Mouse (Mus musculus) CH12.LX (cell line): ENCODE data around the gene Mdh2. TPM values are rescaled to one million over a fixed set of nuclear protein-coding genes. Genes with fewer than 3 reads are reported as not detected.

Source experiments
- DNase-seq: peaks from one replicate; pipeline ENCODE4 v3.0.0-alpha.2; 2013; ENCODE audit errors: extremely low read depth
- H3K27ac ChIP-seq: 2 replicates; pipeline ENCODE4 v1.5.1; 2012; ENCODE audit warnings: low read depth, mild to moderate bottlenecking, control low read depth, moderate library complexity; ENCODE audit not compliant: insufficient read depth
- H3K27me3 ChIP-seq: replicated peaks from 2 replicates; pipeline ENCODE3; 2012; ENCODE audit warnings: inconsistent platforms
- H3K36me3 ChIP-seq, 2 experiments: replicated peaks in 1 of 2; 2 replicates each; pipeline versions ENCODE3 to v1.6.1; 2012; ENCODE audit warnings: inconsistent platforms in 1 of 2, low read length in 1 of 2, mild to moderate bottlenecking in 1 of 2, mixed read lengths in 1 of 2, moderate library complexity in 1 of 2; ENCODE audit not compliant: control insufficient read depth in 1 of 2, insufficient read depth in 1 of 2
- H3K4me1 ChIP-seq, 2 experiments: 2 replicates each; pipeline ENCODE4 v1.6.1; 2012; ENCODE audit warnings: inconsistent platforms in 1 of 2, moderate library complexity in 1 of 2; ENCODE audit not compliant: insufficient read depth in 2 of 2, control insufficient read depth in 1 of 2
- H3K4me2 ChIP-seq: 2 replicates; pipeline ENCODE4 v1.6.1; 2012; ENCODE audit warnings: low read depth, mild to moderate bottlenecking, control low read depth; ENCODE audit not compliant: poor library complexity, insufficient read depth, severe bottlenecking
- H3K4me3 ChIP-seq, 3 experiments: fragments of 150-350 bp in 1 of 3; sonication (generic) in 1 of 3; replicated peaks in 1 of 3; 2 replicates each; pipeline versions ENCODE3 to v1.5.1; 2011 to 2012; ENCODE audit warnings: low read depth in 2 of 3, low read length in 2 of 3, mild to moderate bottlenecking in 2 of 3, moderate library complexity in 2 of 3, control low read depth in 1 of 3, improper control_type of control experiment in 1 of 3, inconsistent platforms in 1 of 3, mixed read lengths in 1 of 3; ENCODE audit not compliant: poor library complexity in 1 of 3
- H3K79me2 ChIP-seq: replicated peaks from 2 replicates; pipeline ENCODE4 v1.6.1; 2012; ENCODE audit warnings: mild to moderate bottlenecking, moderate library complexity; ENCODE audit not compliant: control insufficient read depth, poor library complexity, insufficient read depth, severe bottlenecking; ENCODE audit errors: extremely low read depth
- H3K9ac ChIP-seq: 2 replicates; pipeline ENCODE4 v1.6.1; 2012; ENCODE audit warnings: low read depth, mild to moderate bottlenecking, control low read depth, moderate library complexity; ENCODE audit not compliant: insufficient read depth
- H3K9me3 ChIP-seq: replicated peaks from 2 replicates; pipeline ENCODE3; 2012; ENCODE audit warnings: low read length, inconsistent platforms, mixed read lengths
- CHD1 ChIP-seq: IDR thresholded peaks from 2 replicates; pipeline ENCODE4 v1.6.1; 2012; ENCODE audit warnings: low read depth, low read length, improper control_type of control experiment, inconsistent platforms
- CHD2 ChIP-seq: IDR thresholded peaks from 2 replicates; pipeline ENCODE4 v1.6.1; 2011; ENCODE audit warnings: low read length, improper control_type of control experiment
- CTCF ChIP-seq, 2 experiments: IDR thresholded peaks in 1 of 2; conservative IDR thresholded peaks in 1 of 2; 2 replicates each; pipeline ENCODE4 v1.5.1; 2011 to 2012; ENCODE audit warnings: low read depth in 2 of 2, low read length in 2 of 2, improper control_type of control experiment in 1 of 2, inconsistent platforms in 1 of 2, mild to moderate bottlenecking in 1 of 2, moderate library complexity in 1 of 2
- E2F4 ChIP-seq: IDR thresholded peaks from 2 replicates; pipeline ENCODE4 v1.6.1; 2011; ENCODE audit warnings: low read depth, low read length, improper control_type of control experiment; ENCODE audit not compliant: insufficient replicate concordance
- ELF1 ChIP-seq: IDR thresholded peaks from 2 replicates; pipeline ENCODE4 v1.6.1; 2014; ENCODE audit warnings: low read depth, mild to moderate bottlenecking, inconsistent platforms, low read length, improper control_type of control experiment
- EP300 ChIP-seq: IDR thresholded peaks from 2 replicates; pipeline ENCODE4 v1.6.1; 2011; ENCODE audit warnings: low read length, improper control_type of control experiment
- ETS1 ChIP-seq: conservative IDR thresholded peaks from 2 replicates; pipeline ENCODE4 v1.6.1; 2012; ENCODE audit warnings: low read depth, mild to moderate bottlenecking, inconsistent platforms, low read length, improper control_type of control experiment, moderate library complexity
- GABPA ChIP-seq: IDR thresholded peaks from 2 replicates; pipeline ENCODE4 v1.6.1; 2012; ENCODE audit warnings: low read depth, low read length, improper control_type of control experiment, inconsistent platforms; ENCODE audit not compliant: insufficient replicate concordance
- JUN ChIP-seq: IDR thresholded peaks from 2 replicates; pipeline ENCODE4 v1.6.1; 2011; ENCODE audit warnings: low read depth, mild to moderate bottlenecking, low read length, improper control_type of control experiment, moderate library complexity; ENCODE audit not compliant: insufficient read depth
- KAT2A ChIP-seq: IDR thresholded peaks from 2 replicates; pipeline ENCODE4 v1.6.1; 2012; ENCODE audit warnings: low read length, improper control_type of control experiment, inconsistent platforms; ENCODE audit not compliant: insufficient replicate concordance
- MAX ChIP-seq: IDR thresholded peaks from 2 replicates; pipeline ENCODE4 v1.6.1; 2011; ENCODE audit warnings: low read length, improper control_type of control experiment
- MXI1 ChIP-seq: IDR thresholded peaks from 2 replicates; pipeline ENCODE4 v1.6.1; 2011; ENCODE audit warnings: mild to moderate bottlenecking, low read depth, low read length, improper control_type of control experiment
- NRF1 ChIP-seq: IDR thresholded peaks from 2 replicates; pipeline ENCODE4 v1.6.1; 2014; ENCODE audit warnings: low read depth, mild to moderate bottlenecking, inconsistent platforms, low read length, improper control_type of control experiment, moderate library complexity
- SMC3 ChIP-seq: IDR thresholded peaks from 2 replicates; pipeline ENCODE4 v1.6.1; 2011; ENCODE audit warnings: low read depth, low read length, improper control_type of control experiment
- USF1 ChIP-seq: IDR thresholded peaks from 2 replicates; pipeline ENCODE4 v1.6.1; 2014; ENCODE audit warnings: low read depth, mild to moderate bottlenecking, inconsistent platforms, low read length, improper control_type of control experiment
- dilution Hi-C: fragments of 300-500 bp; cut with MboI; formaldehyde crosslinking; loops from 2 replicates; pipeline ENCODE4 v1.14.3; 2020; ENCODE audit warnings: low sequenced_read_pairs; ENCODE audit not compliant: extremely low pct_unique_long_range_greater_than_20kb, extremely low pct_ligation_motif_present
- in situ Hi-C: fragments of 300-500 bp; cut with MboI; formaldehyde crosslinking; loops from 3 replicates; pipeline ENCODE4 v1.14.3; 2019; ENCODE audit warnings: low sequenced_read_pairs, low pct_ligation_motif_present, low pct_unique_long_range_greater_than_20kb, mixed read lengths
- polyA plus RNA-seq: library from polyadenylated mRNA; unstranded; fragments of >175 nt; gene quantifications from 2 replicates; pipeline ENCODE4 v1.2.1, GENCODE M21; 2012; ENCODE audit warnings: low read depth; ENCODE audit not compliant: insufficient read length
- total RNA-seq, 2 experiments: library from RNA; depleted of rRNA; stranded (reverse); fragments of 300-350 nt in 1 of 2; fragments of >200 nt in 1 of 2; gene quantifications; 2 replicates each; pipeline ENCODE4 v1.2.3; 2012 to 2014

The Mdh2 gene
- total and polyA plus RNA-seq, 3 experiments: 133 to 569 (median 152) TPM

DNA sequence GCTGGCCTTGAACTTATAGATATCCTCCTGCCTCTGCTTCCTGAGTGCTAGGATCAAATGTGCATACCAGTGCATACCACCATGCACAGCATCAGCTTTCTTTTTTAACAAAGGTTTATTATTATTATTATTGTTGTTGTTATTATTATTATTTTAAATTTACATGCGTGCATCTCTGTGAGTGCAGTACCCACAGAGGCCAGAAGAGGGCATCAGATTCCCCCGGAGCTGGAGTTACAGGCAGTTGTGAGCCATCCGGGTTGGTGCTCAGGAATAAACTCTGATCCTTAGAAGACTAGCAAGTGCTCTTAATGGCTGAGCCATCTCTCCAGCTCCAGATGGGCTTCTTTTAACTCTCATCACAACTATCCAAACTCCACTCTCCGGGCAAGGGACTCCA is 21.5 kb downstream of the Mdh2 start:
- Histone ChIP-seq H3K36me3 (no peaks in the 10 kb centered on the region), H3K9me3 (peaks cover 12% of the 10 kb centered on the region), H3K27me3 (peaks cover 58% of the 10 kb centered on the region), H3K27ac (no peak overlapping the region), H3K4me1 (peaks cover 10 to 22% of the 10 kb centered on the region in 2 experiments), H3K9ac (no peak overlapping the region), H3K79me2 (no peaks in the 10 kb centered on the region), H3K4me3 (no peak overlapping the region), H3K4me2 (no peak overlapping the region)
- in situ Hi-C loops: loop anchor here (5.0 kb wide), 1 partner anchor 48 kb away; no protein-coding TSS in a partner anchor
- no peak for TF ChIP-seq MXI1
- TF ChIP-seq CTCF (conservative IDR thresholded peaks at IDR 0.05 in 1 of 2, IDR thresholded peaks at IDR 0.05 in 1 of 2; ENCODE audit: low read depth in 2 of 2, low read length in 2 of 2): peak in 1 of 2 experiments; percentile 44; a peak in 3 of 4 replicates
- TF ChIP-seq CHD2: no peak
- no peak for TF ChIP-seq KAT2A
- no peak for TF ChIP-seq ELF1
- peak; percentile 29 for TF ChIP-seq SMC3
- dilution Hi-C loops: no loop called here
- no peak for DNase-seq

DNA sequence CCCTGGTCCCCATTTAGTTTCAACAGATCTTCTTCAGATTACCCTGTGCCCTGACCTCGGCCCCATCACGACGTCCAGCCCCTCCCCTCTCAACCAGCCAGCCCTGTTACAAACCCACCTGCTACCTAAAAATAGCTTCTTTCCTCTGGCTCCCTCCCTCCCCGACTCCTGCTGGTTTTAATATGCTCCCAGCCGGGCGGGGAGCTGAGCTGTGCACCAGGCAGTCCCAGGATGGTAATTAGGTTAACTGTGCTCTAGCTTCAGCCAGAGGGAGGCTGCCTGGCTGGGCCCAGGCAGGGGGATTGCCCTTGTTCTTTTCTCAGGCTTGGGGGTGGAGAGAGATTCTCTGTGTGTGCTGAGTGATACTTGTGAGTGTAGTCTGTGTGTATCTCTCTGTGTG is 22.6 kb downstream of the Mdh2 start:
- in situ Hi-C loops (no loop called here), dilution Hi-C loops (no loop called here)
- H3K27ac ChIP-seq: no peak overlapping the region
- H3K4me1 ChIP-seq: peaks cover 10 to 18% of the 10 kb centered on the region in 2 experiments
- H3K4me2 ChIP-seq: no peak overlapping the region
- no peaks in the 10 kb centered on the region for H3K36me3 ChIP-seq
- no peaks in the 10 kb centered on the region for H3K79me2 ChIP-seq
- H3K9ac ChIP-seq: no peak overlapping the region
- no peak for TF ChIP-seq CHD1
- no peak for TF ChIP-seq NRF1
- no peak for TF ChIP-seq MAX
- no peak for TF ChIP-seq ELF1
- no peak for TF ChIP-seq ETS1
- TF ChIP-seq JUN: no peak
- TF ChIP-seq GABPA: no peak
- no peak for TF ChIP-seq EP300
- TF ChIP-seq USF1: no peak
- TF ChIP-seq E2F4: no peak
- H3K9me3 ChIP-seq: peaks cover 12% of the 10 kb centered on the region
- DNase-seq: no peak
- no peak overlapping the region for H3K4me3 ChIP-seq
- H3K27me3 ChIP-seq: peaks cover 65% of the 10 kb centered on the region
